In genomic region chr4:117624660-117625059, GRCm38 (mm10) we compare ENCODE assay signal across 16 mouse cellular contexts. TPM values are rescaled to one million over a fixed set of nuclear protein-coding genes. Genes with fewer than 3 reads are reported as not detected.
DNase-seq lines count a peak whose midpoint lies in the region; ATAC-seq and TF ChIP-seq lines count a peak whose summit lies in the region.
"Had no signal": no experiment of that assay in that cellular context is flagged by ENCODE, and none has a peak within 500 bp of the region (broad histone marks: within the 10 kb centered on the region; RNA-seq: fewer than 3 reads in every experiment).

No protein-coding gene starts in this region.

- H3K4me1 ChIP-seq in lung, embryonic 14.5 days (ENCODE audit: insufficient read depth): no peaks in the 10 kb centered on the region
- H3K4me1 ChIP-seq in MEL (ENCODE audit: control insufficient read depth in 1 of 2, insufficient read depth in 2 of 2, low read length in 2 of 2): peaks cover 14 to 23% of the 10 kb centered on the region in 2 experiments
- H3K4me1 ChIP-seq: embryonic facial prominence, embryonic 12.5 days had no signal

- H3K9me3 ChIP-seq in lung, embryonic 14.5 days (ENCODE audit: low read depth, low read length): no peaks in the 10 kb centered on the region
- no peaks in the 10 kb centered on the region for H3K9me3 ChIP-seq in MEL (replicated peaks; ENCODE audit: insufficient read depth, low read length)
- H3K9me3 ChIP-seq: embryonic facial prominence, embryonic 12.5 days; heart, embryonic 10.5 days; liver, embryonic 13.5 days had no signal

- H3K4me2 ChIP-seq in lung, embryonic 14.5 days: no peak overlapping the region
- H3K4me2 ChIP-seq: embryonic facial prominence, embryonic 12.5 days; liver, embryonic 13.5 days had no signal

- peak; percentile 30 for DNase-seq in lung, embryonic 14.5 days
- DNase-seq in lung, postnatal 14 days: no peak
- peak; percentile 45 for DNase-seq in MEL (ENCODE audit: low read depth, low spot score)
- DNase-seq in kidney, postnatal 14 days: peak; percentile 65
- no peak for DNase-seq in right cerebral cortex, adult 18-20 months
- no peak for DNase-seq in heart, postnatal 25 days (ENCODE audit: low spot score)
- DNase-seq: cerebellum, adult 11 months; gastrocnemius, postnatal 25 days; liver, embryonic 13.5 days; right cerebral cortex, postnatal 14 days had no signal

- H3K79me2 ChIP-seq in MEL (ENCODE audit: control insufficient read depth, insufficient read depth, low read length, poor library complexity): no peaks in the 10 kb centered on the region

- TF ChIP-seq CTCF in lung, embryonic 14.5 days (IDR thresholded peaks at IDR 0.05; ENCODE audit: low read depth): no peak
- TF ChIP-seq CTCF in MEL (IDR thresholded peaks at IDR 0.05 in 2 of 3, conservative IDR thresholded peaks at IDR 0.05 in 1 of 3; ENCODE audit: control insufficient read depth in 1 of 3, insufficient read depth in 1 of 3, low read depth in 2 of 3, low read length in 3 of 3, poor library complexity in 1 of 3, severe bottlenecking in 1 of 3): no peak

- WGBS in lung, embryonic 14.5 days: 83% methylated on average over 5 of the region's 5 CpGs

- peaks cover 38% of the 10 kb centered on the region for H3K36me3 ChIP-seq in lung, embryonic 14.5 days (ENCODE audit: insufficient read depth)
- H3K36me3 ChIP-seq in MEL (ENCODE audit: control insufficient read depth in 1 of 2, insufficient read depth in 2 of 2, low read length in 2 of 2): peaks cover 0 to 18% of the 10 kb centered on the region in 2 experiments; a peak in 2 of 4 replicates

- TF ChIP-seq EP300 in MEL (IDR thresholded peaks at IDR 0.05; ENCODE audit: low read depth in 1 of 2, low read length in 2 of 2): no peak

- no peak for ATAC-seq in lung, embryonic 14.5 days (ENCODE audit: insufficient read depth)
- ATAC-seq in hematopoietic stem cell, adult 5-6 weeks (replicated peaks in 1 of 2; ENCODE audit: insufficient read depth in 1 of 2, low FRiP score in 2 of 2, low TSS enrichment in 1 of 2, low read depth in 1 of 2, poor library complexity in 2 of 2, severe bottlenecking in 2 of 2): peak; percentile 83 to 89
- ATAC-seq: intestine, embryonic 16.5 days; lung, postnatal 0 days had no signal

- no peak overlapping the region for H3K4me3 ChIP-seq in lung, embryonic 14.5 days (ENCODE audit: low read depth, low read length)
- no peak overlapping the region for H3K4me3 ChIP-seq in MEL (ENCODE audit: control insufficient read depth in 1 of 2, insufficient read depth in 1 of 2, low read depth in 2 of 2, low read length in 2 of 2)
- H3K4me3 ChIP-seq: embryonic facial prominence, embryonic 12.5 days; heart, embryonic 10.5 days; liver, embryonic 13.5 days had no signal

- no peak for TF ChIP-seq POLR2A in MEL (IDR thresholded peaks at IDR 0.05; ENCODE audit: control insufficient read depth in 1 of 2, insufficient read depth in 1 of 2, low read depth in 1 of 2, low read length in 2 of 2, poor library complexity in 1 of 2)

- H3K9ac ChIP-seq in lung, embryonic 14.5 days: no peak overlapping the region
- H3K9ac ChIP-seq in MEL (ENCODE audit: control insufficient read depth, low read depth, low read length, poor library complexity, severe bottlenecking): no peak overlapping the region
- H3K9ac ChIP-seq: embryonic facial prominence, embryonic 12.5 days; liver, embryonic 13.5 days had no signal

- no peak overlapping the region for H3K27ac ChIP-seq in lung, embryonic 14.5 days (ENCODE audit: low read depth)
- H3K27ac ChIP-seq in MEL (ENCODE audit: control insufficient read depth, low read depth, low read length): no peak overlapping the region
- H3K27ac ChIP-seq: embryonic facial prominence, embryonic 12.5 days; heart, embryonic 10.5 days; liver, embryonic 13.5 days; stomach, postnatal 0 days had no signal

- TF ChIP-seq RAD21 in MEL (IDR thresholded peaks at IDR 0.05; ENCODE audit: low read depth, low read length): no peak

- H3K27me3 ChIP-seq in lung, embryonic 14.5 days (ENCODE audit: insufficient read depth, low read length): no peaks in the 10 kb centered on the region
- no peaks in the 10 kb centered on the region for H3K27me3 ChIP-seq in MEL (ENCODE audit: control insufficient read depth in 1 of 2, insufficient read depth in 2 of 2, low read length in 2 of 2)
- H3K27me3 ChIP-seq: embryonic facial prominence, embryonic 12.5 days; liver, embryonic 13.5 days had no signal

- intact Hi-C loops in heart, postnatal 25 days (cut with DNase I): no loop called here

TF ChIP-seq in MEL, 35 proteins besides CTCF, POLR2A, EP300 and RAD21:
- no peak for TF ChIP-seq MEF2A (IDR thresholded peaks at IDR 0.05; ENCODE audit: extremely low read depth, insufficient replicate concordance, low read depth, low read length, poor library complexity, severe bottlenecking)
- no peak for TF ChIP-seq KAT2A (conservative IDR thresholded peaks at IDR 0.05; ENCODE audit: low read depth, low read length)
- peak; percentile 68 for TF ChIP-seq RCOR1 (IDR thresholded peaks at IDR 0.05; ENCODE audit: low read depth, low read length)
- TF ChIP-seq ZKSCAN1 (IDR thresholded peaks at IDR 0.05; ENCODE audit: low read depth, low read length): no peak
- no peak for TF ChIP-seq MXI1 (IDR thresholded peaks at IDR 0.05; ENCODE audit: low read depth, low read length)
- TF ChIP-seq CHD2 (IDR thresholded peaks at IDR 0.05; ENCODE audit: low read length): no peak
- TF ChIP-seq NRF1 (IDR thresholded peaks at IDR 0.05; ENCODE audit: insufficient read depth, low read depth, low read length, poor library complexity, severe bottlenecking): no peak

RNA-seq across cellular contexts. Expression of gene Dmap1, which starts 57.4 kb away (rescaled TPM):
- 64.5 and 65.4 TPM in 2 replicates for polyA plus RNA-seq in lung, embryonic 14.5 days (2014; fragmentation: Nextera tagmentation; extraction: Ambion mirVana)
- 44.7 and 45.2 TPM in 2 replicates for total RNA-seq in MEL (2012; rRNA removed)
- polyA plus RNA-seq in MEL (2012; ENCODE audit: insufficient read depth in 1 of 2, insufficient read length in 2 of 2, low read depth in 1 of 2, low replicate concordance in 2 of 2, missing spikeins in 1 of 2): 10 to 100 TPM in 1 of 2 experiments, not detected in 1; 69.7 TPM
- 18.1 and 28.0 TPM in 2 replicates for total RNA-seq in hematopoietic stem cell, adult 5-6 weeks (2017)
- total RNA-seq in heart, postnatal 25 days (2021): 10 to 100 TPM; 18.3 to 19.0 TPM

Comparison
In these comparisons a context has a peak if more than half of its experiments do, and no peak if none do; other contexts are left out.
1. DNase-seq: peak in lung, embryonic 14.5 days (single experiment), MEL (single experiment) and kidney, postnatal 14 days (single experiment); none in lung, postnatal 14 days (single experiment), right cerebral cortex, adult 18-20 months (single experiment) and heart, postnatal 25 days (single experiment).